Mouse (Mus musculus) T-helper 1 cell (primary cell): ENCODE measurements at regions not wholly inside any gene's neighbourhood (a gene's known extent, or its start where the extent isn't known, plus 50 kb on each side); places are given as distances from the start of the nearest gene placed in this dataset.
"Not testable (repeated sequence)": the region's sequence is repeated elsewhere in the genome, so short reads cannot be mapped to it uniquely, and the experiment has no call there.

ENCODE experiments used
- in situ Hi-C: fragments of 300-600 bp; cut with MboI, MseI; formaldehyde crosslinking; loops from one replicate; pipeline ENCODE4 v1.15.1; 2025; ENCODE audit warnings: high pct_unique_total_duplicates

DNA sequence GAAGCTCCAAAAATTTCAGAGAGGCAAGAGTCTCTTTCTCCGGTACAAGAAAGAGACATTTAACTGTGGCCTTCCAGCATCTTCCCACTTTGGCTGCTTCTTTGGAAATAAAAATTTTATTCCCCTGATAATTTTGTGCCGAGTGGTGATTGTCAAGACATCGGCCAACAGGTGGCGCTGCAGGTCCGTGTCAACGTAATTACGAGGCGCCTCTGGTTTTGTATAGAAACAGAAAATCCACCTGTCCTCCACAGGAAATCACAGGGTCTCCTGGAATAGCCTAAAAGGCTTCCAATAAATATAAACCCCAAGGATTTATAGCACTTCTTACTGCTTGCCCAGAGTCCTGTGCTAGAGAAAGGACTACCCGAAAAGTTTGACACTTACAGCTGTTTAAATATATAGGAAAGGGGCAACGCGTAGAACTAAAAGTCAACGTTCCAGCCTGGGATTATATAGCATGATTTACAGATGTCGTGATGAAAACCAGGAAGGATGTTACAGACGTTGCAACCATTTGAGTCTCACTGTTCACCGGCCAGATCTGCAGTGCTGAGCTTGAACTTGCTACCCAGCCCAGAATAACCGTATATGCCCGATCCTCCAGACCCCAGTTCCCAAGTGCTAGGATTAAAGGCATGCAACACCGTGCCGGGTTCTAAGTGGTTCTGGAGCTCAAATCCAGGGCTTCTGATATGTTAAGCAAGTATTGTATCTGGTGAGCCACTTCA lies 251.3 kb upstream of the Tgfbr2 start:
- in situ Hi-C loops: no loop called here

- in situ Hi-C loops: not testable (repeated sequence)
Measured at GRCm38 (mm10) chr9:116425400-116425799, 250.2 kb upstream of the Tgfbr2 start.

GRCm38 (mm10) chr9:116415021-116415420 lies 239.9 kb upstream of the Tgfbr2 start:
- in situ Hi-C loops: no loop called here

DNA sequence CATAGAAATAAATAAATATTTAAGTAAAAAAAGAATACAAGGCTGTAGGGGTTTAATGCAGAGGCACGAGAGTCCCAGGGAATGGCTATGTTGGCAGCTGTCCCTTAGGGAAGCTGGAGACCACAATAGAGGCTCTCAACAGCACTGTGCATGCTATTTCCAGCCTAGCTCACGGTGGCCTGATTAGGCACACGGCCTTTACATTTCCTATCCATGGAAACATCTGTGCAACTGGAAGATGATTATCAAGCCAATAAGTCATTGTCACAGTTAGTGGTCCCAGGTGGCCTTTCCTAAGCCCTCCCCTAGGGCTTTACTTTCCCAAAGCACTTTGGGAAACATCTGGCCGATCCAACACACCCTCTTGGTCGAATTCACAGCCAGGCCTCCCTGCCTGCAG lies 235.9 kb upstream of the Tgfbr2 start:
- in situ Hi-C loops: no loop called here

DNA sequence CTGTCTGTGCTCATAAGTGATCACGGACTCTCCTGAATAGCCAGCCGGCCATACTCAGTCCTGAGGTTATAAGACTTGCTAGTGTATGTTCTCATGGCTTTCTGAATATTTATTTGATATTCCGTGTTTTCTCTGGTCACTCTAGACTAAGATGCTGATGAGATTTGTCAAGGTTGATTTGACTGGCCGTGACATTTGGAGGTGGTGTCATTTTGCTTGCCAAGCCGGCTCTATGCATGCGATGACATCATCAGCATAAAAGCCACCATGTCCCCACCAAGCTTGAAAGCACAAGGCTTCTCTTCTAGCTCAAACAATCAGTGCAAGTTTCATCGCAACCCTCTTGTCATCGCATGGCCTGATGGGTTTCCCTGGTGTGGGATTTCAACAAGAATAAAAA lies 235.3 kb upstream of the Tgfbr2 start:
- in situ Hi-C loops: no loop called here

DNA sequence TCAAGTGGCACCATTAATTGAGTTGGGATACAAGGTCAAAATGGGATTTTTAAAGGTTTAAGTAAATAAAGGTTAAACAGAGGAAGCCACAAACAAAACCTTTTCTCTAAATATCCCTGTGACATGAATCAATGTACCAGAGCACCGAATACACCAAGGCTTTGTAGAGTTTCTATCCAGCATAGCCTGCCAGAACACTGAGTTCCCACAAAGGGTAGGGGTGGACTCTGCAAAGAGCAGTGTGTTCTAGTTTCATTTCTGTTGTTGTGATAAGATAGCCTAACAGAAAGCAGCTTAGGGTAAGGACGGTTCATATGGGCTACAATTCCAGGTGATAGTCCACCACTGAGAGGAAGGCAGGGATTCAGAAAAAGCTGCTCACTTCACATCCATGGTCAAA lies 233.0 kb upstream of the Tgfbr2 start:
- in situ Hi-C loops: no loop called here

GRCm38 (mm10) chr9:116405051-116405450 lies 229.9 kb upstream of the Tgfbr2 start:
- in situ Hi-C loops: no loop called here

- in situ Hi-C loops: no loop called here
Measured at GRCm38 (mm10) chr9:116401821-116402220, 226.7 kb upstream of the Tgfbr2 start.

GRCm38 (mm10) chr9:116400270-116400669 lies 225.1 kb upstream of the Tgfbr2 start:
- in situ Hi-C loops: no loop called here

DNA sequence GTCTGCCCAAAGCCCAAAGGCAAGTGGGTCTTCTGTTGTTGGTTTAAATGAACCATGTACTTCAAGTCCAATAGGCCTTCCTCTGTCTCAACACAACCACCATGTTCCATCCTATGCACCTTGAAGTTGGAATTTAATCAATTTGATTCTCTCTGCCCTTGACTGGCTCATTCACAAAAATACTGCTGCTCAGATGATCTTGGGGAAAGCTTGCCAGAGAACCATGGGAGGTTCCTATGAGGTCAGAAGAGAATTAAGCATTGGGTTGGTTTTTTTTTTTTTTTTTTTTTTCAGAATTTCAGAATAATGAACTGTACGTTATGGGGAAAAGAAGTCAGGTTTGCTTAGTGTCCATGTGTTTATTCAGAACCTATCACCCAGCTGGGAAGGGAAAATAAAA lies 224.1 kb upstream of the Tgfbr2 start:
- in situ Hi-C loops: no loop called here

GRCm38 (mm10) chr9:116392258-116392657 lies 217.1 kb upstream of the Tgfbr2 start:
- in situ Hi-C loops: no loop called here

DNA sequence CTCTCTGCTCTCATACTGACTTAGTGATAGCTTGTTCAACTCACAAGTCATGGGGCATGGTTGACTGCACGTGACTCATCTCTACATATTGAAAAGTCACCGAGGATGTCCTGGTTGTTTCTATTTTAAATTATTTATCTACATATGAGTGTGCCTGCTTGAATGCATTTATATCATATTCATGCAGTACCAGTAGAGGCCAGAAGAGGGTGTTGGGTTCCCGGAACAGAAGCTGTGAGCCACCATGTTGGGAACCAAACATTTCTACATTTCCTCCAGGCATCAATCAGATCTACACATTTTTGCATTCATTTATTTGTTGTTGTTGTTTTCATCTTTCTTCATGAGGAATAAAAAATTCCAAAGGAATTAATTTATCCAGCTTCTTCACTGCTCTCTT lies 214.6 kb upstream of the Tgfbr2 start:
- in situ Hi-C loops: no loop called here

GRCm38 (mm10) chr9:116388863-116389262 lies 213.7 kb upstream of the Tgfbr2 start:
- in situ Hi-C loops: no loop called here

DNA sequence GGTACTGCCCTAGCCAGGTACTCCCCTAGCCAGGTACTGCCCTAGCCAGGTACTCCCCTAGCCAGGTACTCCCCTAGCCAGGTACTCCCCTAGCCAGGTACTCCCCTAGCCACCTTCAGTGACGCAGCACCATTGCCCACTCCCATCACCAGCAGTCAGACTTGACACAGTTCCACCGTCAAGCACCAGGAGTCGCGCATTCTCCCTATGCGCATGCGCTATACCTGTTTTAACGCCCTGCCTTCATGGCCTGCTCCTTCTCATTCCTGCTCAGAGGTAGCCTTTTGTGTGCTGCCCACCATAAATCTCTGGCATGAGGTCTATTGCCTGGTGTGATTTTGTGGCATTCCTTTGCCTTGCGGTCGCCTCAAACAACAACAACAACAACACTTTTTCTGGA lies 212.9 kb upstream of the Tgfbr2 start:
- in situ Hi-C loops: no loop called here

- in situ Hi-C loops: loop anchor here (5.0 kb wide), 1 partner anchor 37 kb away; no protein-coding TSS in a partner anchor
Measured at GRCm38 (mm10) chr9:116384176-116385076, 209.3 kb upstream of the Tgfbr2 start.

DNA sequence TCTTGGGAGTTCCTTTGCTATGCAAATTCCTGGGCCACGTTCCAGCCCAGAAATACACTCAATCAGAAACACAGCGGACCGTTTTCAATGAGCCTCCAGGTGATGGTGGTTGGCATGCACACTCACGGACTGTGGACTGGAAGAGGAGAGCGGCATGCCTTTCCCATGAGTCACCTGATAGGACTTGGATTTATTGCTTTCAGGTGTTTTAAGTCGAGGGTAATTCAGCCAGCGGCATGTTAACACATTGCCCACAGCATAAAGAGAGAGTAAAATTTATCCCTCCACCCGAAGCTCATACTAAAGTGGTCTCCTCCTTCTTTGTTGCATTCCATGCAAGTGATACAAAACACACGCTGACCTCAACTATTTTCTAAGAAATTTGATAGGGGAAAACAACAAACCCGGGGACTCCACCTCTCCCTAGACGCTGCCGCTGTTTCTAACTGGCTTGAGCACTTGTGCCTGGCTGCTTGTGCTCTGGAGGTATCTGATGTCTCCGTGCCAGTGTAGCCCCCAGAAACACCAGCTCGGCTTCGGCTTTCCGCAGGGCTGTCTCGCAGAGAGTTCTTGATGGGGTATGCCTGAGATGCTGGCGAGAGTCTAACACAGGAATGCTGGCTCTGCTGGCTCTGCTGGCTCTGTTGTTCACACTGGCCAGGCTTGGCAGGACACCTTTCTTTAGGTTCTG lies 208.4 kb upstream of the Tgfbr2 start:
- in situ Hi-C loops: loop anchor here (5.0 kb wide), 1 partner anchor 36 kb away; no protein-coding TSS in a partner anchor

DNA sequence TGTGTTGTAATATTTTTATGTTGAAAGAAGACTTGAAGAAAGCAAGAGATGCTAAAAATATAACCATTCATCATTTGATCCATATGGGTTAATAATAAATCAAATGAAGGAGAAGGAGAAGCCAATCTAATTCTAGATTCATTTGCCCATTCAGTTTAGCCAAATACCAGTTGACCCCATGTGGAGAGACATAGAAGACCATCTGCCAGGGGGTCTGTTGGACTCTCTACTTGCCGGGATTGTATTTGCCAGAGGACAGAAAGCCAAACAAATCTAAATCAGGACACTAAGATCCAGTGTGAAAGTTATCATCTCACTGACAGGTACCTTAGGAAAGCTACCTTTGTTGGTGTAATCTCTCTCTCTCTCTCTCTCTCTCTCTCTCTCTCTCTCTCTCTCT lies 202.5 kb upstream of the Tgfbr2 start:
- in situ Hi-C loops: no loop called here

DNA sequence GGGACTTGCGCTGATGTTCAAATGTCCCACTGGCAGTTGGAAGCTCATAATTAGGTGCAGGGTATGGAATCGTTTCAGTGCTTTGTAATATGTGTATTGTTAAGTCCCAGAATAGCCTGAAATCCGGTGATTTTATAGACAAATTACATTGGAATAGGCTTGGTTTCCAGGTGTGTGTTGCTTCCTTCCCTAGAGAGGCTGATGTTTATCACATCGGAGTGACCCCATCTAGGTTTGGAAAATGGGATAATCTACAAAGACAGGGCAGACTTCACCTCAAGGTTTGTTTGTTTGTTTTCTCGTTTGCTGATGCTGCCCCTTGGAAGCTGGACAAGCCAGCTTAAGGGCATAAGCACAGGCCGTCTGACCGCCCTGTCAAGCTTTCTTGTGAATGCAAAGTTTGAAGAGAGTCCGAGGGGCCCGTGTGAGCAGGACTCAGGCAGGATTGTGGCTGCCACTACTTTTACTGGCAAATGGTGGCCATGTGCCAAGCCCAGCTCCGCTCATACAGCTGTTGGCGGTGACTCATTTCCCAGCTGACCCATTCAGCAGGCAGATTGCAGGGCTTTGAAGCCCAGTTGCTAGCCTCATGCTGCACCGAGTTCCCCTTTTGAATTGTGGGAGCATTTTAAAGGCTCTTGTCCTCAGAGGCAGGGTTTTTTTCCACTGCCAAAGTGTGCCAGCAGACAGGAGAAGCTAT lies 200.6 kb upstream of the Tgfbr2 start:
- in situ Hi-C loops: no loop called here

DNA sequence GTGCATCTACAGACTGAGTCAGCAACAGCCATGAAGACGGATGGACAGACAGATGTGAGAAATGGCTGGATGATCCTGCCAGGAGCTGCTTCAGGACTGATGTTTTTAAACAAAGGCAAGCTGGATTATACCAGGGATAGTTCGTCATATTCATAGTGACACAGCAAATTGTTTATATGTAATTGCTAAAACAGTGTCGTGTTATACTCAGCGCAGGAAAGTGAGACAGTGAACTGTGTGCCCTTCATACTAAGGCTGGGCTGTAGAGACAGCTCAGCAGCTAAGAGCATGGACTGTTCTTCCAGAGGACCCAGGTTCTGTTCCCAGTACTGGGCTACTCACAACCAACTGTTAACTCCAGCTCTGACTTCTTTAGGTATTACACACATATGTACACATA lies 199.2 kb upstream of the Tgfbr2 start:
- in situ Hi-C loops: no loop called here

DNA sequence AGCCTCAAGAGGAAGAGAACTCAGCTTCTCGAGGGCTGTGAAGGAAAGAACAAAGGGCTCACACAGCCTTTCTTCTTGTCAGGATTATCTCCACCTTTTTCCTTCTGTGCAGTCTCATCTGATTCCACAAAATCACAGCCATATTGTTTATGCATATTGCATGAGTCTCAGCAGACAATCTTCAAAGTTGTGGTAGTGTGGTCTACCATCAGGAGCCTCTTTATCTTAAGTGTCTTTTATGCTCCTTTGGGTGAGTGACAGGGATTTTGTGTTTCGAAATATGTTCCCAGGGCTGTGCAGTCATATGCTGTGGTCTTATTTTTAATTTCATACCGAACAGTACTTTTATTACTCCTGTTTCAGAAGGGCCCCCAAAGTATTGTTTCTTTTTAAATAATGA lies 198.2 kb upstream of the Tgfbr2 start:
- in situ Hi-C loops: no loop called here

DNA sequence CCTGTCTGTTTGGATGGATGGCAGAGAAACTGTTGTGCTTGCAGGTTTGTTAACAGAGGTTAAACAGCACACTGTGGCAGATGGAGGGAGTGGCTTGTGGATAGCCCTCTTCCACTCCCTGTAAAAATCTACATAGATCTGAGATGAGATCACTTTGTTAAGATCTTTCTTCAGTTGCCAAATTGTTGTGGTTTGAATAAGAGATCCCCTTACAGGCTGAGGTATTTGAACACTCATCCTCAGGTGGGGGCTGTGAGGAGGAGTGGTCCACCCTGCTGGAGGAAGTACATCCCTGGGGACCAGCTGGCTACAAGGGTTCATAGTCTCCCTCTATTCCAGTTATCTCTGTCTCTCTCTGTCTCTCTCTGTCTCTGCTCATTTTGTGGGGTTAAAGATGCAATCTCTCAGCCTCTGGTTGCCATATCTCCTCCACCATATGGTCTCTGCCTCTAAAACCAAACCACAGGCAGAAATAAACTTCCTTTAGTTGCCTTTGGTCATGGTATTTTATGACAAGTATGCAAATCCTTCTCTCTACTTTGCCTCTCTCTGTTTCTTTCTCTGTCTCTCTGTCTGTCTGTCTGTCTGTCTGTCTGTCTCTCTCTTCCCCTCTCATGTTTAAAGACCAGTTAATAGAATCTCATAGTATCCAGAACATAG lies 194.0 kb upstream of the Tgfbr2 start:
- in situ Hi-C loops: no loop called here
